Mouse (Mus musculus) frontal cortex, postnatal 10 days (tissue): ENCODE results near the gene Tdrd7.

Experiments
- DNase-seq, 2 experiments: peaks; one replicate each; pipeline ENCODE4 v3.0.0; 2022; ENCODE audit warnings: low spot score in 2 of 2, mixed read lengths in 1 of 2

Tdrd7 gene

GRCm38 (mm10) chr4:46041761-46042504 lies 76.8 kb downstream of the Tdrd7 start:
- no peak for DNase-seq

GRCm38 (mm10) chr4:46042505-46042850 lies 77.3 kb downstream of the Tdrd7 start:
- no peak for DNase-seq

- no peak for DNase-seq
Measured at GRCm38 (mm10) chr4:46043361-46043760, 78.2 kb downstream of the Tdrd7 start.

GRCm38 (mm10) chr4:46047971-46048370 lies 82.8 kb downstream of the Tdrd7 start:
- DNase-seq, result no peak

GRCm38 (mm10) chr4:46048418-46048817 lies 83.3 kb downstream of the Tdrd7 start:
- no peak for DNase-seq

GRCm38 (mm10) chr4:46053323-46054107 lies 88.4 kb downstream of the Tdrd7 start:
- no peak for DNase-seq

- DNase-seq, result no peak
Measured at GRCm38 (mm10) chr4:46056163-46056562, 91.0 kb downstream of the Tdrd7 start.

GRCm38 (mm10) chr4:46061259-46061962 lies 96.3 kb downstream of the Tdrd7 start:
- DNase-seq, result peak; percentile 53 to 78

- no peak for DNase-seq
Measured at GRCm38 (mm10) chr4:46063841-46064240, 98.7 kb downstream of the Tdrd7 start.

- DNase-seq, result no peak
Measured at GRCm38 (mm10) chr4:46064263-46064662, 99.1 kb downstream of the Tdrd7 start.

GRCm38 (mm10) chr4:46064961-46065360 lies 99.8 kb downstream of the Tdrd7 start:
- no peak for DNase-seq

GRCm38 (mm10) chr4:46065695-46066340 lies 100.7 kb downstream of the Tdrd7 start:
- DNase-seq, result no peak

- DNase-seq, result no peak
Measured at GRCm38 (mm10) chr4:46068060-46068459, 102.9 kb downstream of the Tdrd7 start.

GRCm38 (mm10) chr4:46068573-46068972 lies 103.4 kb downstream of the Tdrd7 start:
- DNase-seq, result no peak

- no peak for DNase-seq
Measured at GRCm38 (mm10) chr4:46069851-46070482, 104.8 kb downstream of the Tdrd7 start.

GRCm38 (mm10) chr4:46072631-46073030 lies 107.5 kb downstream of the Tdrd7 start:
- DNase-seq, result no peak

GRCm38 (mm10) chr4:46073736-46074135 lies 108.6 kb downstream of the Tdrd7 start:
- DNase-seq, result no peak

GRCm38 (mm10) chr4:46075664-46076063 lies 110.5 kb downstream of the Tdrd7 start:
- no peak for DNase-seq

- no peak for DNase-seq
Measured at GRCm38 (mm10) chr4:46076892-46077291, 111.8 kb downstream of the Tdrd7 start.

GRCm38 (mm10) chr4:46080261-46080660 lies 115.1 kb downstream of the Tdrd7 start:
- no peak for DNase-seq

- DNase-seq, result no peak
Measured at GRCm38 (mm10) chr4:46082555-46082954, 117.4 kb downstream of the Tdrd7 start.
